Mouse (Mus musculus) hindbrain, embryonic 16.5 days (tissue): ENCODE results near the gene Hacl1. TPM values are rescaled to one million over a fixed set of nuclear protein-coding genes. Genes with fewer than 3 reads are reported as not detected.

Source experiments
- ATAC-seq: fragments of 200-750 bp; cut with Nextera tagmentation; 2 replicates; pipeline ENCODE4 v1.8.0; 2017; ENCODE audit warnings: moderate TSS enrichment, moderate library complexity
- H3K27ac ChIP-seq: fragments of 300-500 bp; sonication (generic); 2 replicates; pipeline ENCODE4 v1.5.1; 2014; ENCODE audit warnings: low read depth, mild to moderate bottlenecking, control low read depth, low read length, moderate library complexity
- H3K27me3 ChIP-seq: fragments of 300-500 bp; sonication (generic); replicated peaks from 2 replicates; pipeline ENCODE4 v1.6.1; 2014; ENCODE audit warnings: low read length; ENCODE audit not compliant: control insufficient read depth, insufficient read depth
- H3K36me3 ChIP-seq: fragments of 300-500 bp; sonication (generic); 2 replicates; pipeline ENCODE4 v1.6.1; 2014; ENCODE audit warnings: mild to moderate bottlenecking, low read length, moderate library complexity, mixed read lengths; ENCODE audit not compliant: control insufficient read depth, insufficient read depth
- H3K4me1 ChIP-seq: fragments of 300-500 bp; sonication (generic); 2 replicates; pipeline ENCODE4 v1.6.1; 2014; ENCODE audit warnings: low read depth, low read length; ENCODE audit not compliant: control insufficient read depth, insufficient read depth
- H3K4me2 ChIP-seq: fragments of 300-500 bp; sonication (generic); 2 replicates; pipeline ENCODE4 v1.6.1; 2014; ENCODE audit warnings: mild to moderate bottlenecking, low read length, control low read depth, moderate library complexity
- H3K4me3 ChIP-seq: fragments of 300-500 bp; sonication (generic); 2 replicates; pipeline ENCODE4 v1.5.1; 2014; ENCODE audit warnings: mild to moderate bottlenecking, low read length, control low read depth, moderate library complexity
- H3K9ac ChIP-seq: fragments of 300-500 bp; sonication (generic); 2 replicates; pipeline ENCODE4 v1.6.1; 2014; ENCODE audit warnings: low read depth, mild to moderate bottlenecking, control low read depth, low read length, moderate library complexity
- H3K9me3 ChIP-seq: fragments of 300-500 bp; sonication (generic); 2 replicates; pipeline ENCODE4 v1.6.1; 2014; ENCODE audit warnings: mild to moderate bottlenecking, low read length, moderate library complexity; ENCODE audit not compliant: control insufficient read depth
- WGBS: fragments of 180-500 bp; shearing (Covaris S2); extraction: QIAGEN DNeasy Blood & Tissue Kit; methylation state at CpG from one replicate; pipeline ENCODE4 v1.1.7; 2014; 5-methylcytosine and 5-hydroxymethylcytosine counted together
- polyA plus RNA-seq: library from polyadenylated mRNA; unstranded; fragments of >200 nt; fragmentation: Nextera tagmentation; extraction: Ambion mirVana; gene quantifications from 2 replicates; pipeline ENCODE4 v1.2.1, GENCODE M21; 2015

Hacl1 gene
- polyA plus RNA-seq: 10.2 and 11.5 TPM in 2 replicates

GRCm38 (mm10) chr14:31640890-31641505, at the start of gene Hacl1, which contains the start of gene Btd:
TSS of gene Hacl1 (minus strand) at chr14:31641286.
TSS of gene Btd (plus strand) at chr14:31641028.
- H3K4me1 ChIP-seq: peaks cover 11% of the 10 kb centered on the region
- peak within 1 kb of the TSS; percentile 60 for H3K4me3 ChIP-seq
- H3K9ac ChIP-seq: peak within 1 kb of the TSS; percentile 75
- H3K27me3 ChIP-seq: no peaks in the 10 kb centered on the region
- H3K27ac ChIP-seq: peak within 1 kb of the TSS; percentile 86
- ATAC-seq: peak; percentile 99
- 0% methylated on average over 30 of the region's 30 CpGs for WGBS
- no peaks in the 10 kb centered on the region for H3K36me3 ChIP-seq
- H3K4me2 ChIP-seq: peak within 1 kb of the TSS; percentile 97
- H3K9me3 ChIP-seq: no peaks in the 10 kb centered on the region

- no peaks in the 10 kb centered on the region for H3K36me3 ChIP-seq
- H3K4me3 ChIP-seq: no peak overlapping the region
- 83% methylated on average over 1 of the region's 1 CpGs for WGBS
- no peak overlapping the region for H3K4me2 ChIP-seq
- no peak overlapping the region for H3K27ac ChIP-seq
- no peak overlapping the region for H3K9ac ChIP-seq
- H3K27me3 ChIP-seq: no peaks in the 10 kb centered on the region
- ATAC-seq: no peak
- H3K9me3 ChIP-seq: no peaks in the 10 kb centered on the region
- no peaks in the 10 kb centered on the region for H3K4me1 ChIP-seq
Observed at GRCm38 (mm10) chr14:31686231-31686630, 45.1 kb upstream of the Hacl1 start.

GRCm38 (mm10) chr14:31685680-31686079, 44.6 kb upstream of the Hacl1 start:
- Histone ChIP-seq H3K27ac (no peak overlapping the region), H3K9ac (no peak overlapping the region), H3K4me3 (no peak overlapping the region), H3K36me3 (no peaks in the 10 kb centered on the region), H3K27me3 (no peaks in the 10 kb centered on the region), H3K4me1 (no peaks in the 10 kb centered on the region), H3K4me2 (no peak overlapping the region), H3K9me3 (no peaks in the 10 kb centered on the region)
- WGBS: 86% methylated on average over 10 of the region's 10 CpGs
- ATAC-seq: no peak

- WGBS: 69% methylated on average over 7 of the region's 7 CpGs
- Histone ChIP-seq H3K27me3 (no peaks in the 10 kb centered on the region), H3K4me3 (no peak overlapping the region), H3K4me2 (no peak overlapping the region), H3K9ac (no peak overlapping the region), H3K4me1 (no peaks in the 10 kb centered on the region), H3K36me3 (no peaks in the 10 kb centered on the region), H3K27ac (no peak overlapping the region), H3K9me3 (no peaks in the 10 kb centered on the region)
- no peak for ATAC-seq
Observed at GRCm38 (mm10) chr14:31684343-31685040, 43.4 kb upstream of the Hacl1 start.

GRCm38 (mm10) chr14:31683610-31684009, 42.5 kb upstream of the Hacl1 start:
- H3K27me3 ChIP-seq: no peaks in the 10 kb centered on the region
- H3K4me3 ChIP-seq: no peak overlapping the region
- no peak for ATAC-seq
- no peaks in the 10 kb centered on the region for H3K4me1 ChIP-seq
- no peak overlapping the region for H3K4me2 ChIP-seq
- H3K9me3 ChIP-seq: no peaks in the 10 kb centered on the region
- H3K36me3 ChIP-seq: no peaks in the 10 kb centered on the region
- no peak overlapping the region for H3K9ac ChIP-seq
- WGBS: 87% methylated on average over 2 of the region's 2 CpGs
- no peak overlapping the region for H3K27ac ChIP-seq

GRCm38 (mm10) chr14:31681931-31682555, 41.0 kb upstream of the Hacl1 start:
- H3K36me3 ChIP-seq: no peaks in the 10 kb centered on the region
- no peaks in the 10 kb centered on the region for H3K9me3 ChIP-seq
- ATAC-seq: no peak
- H3K4me1 ChIP-seq: no peaks in the 10 kb centered on the region
- no peak overlapping the region for H3K4me2 ChIP-seq
- 54% methylated on average over 5 of the region's 5 CpGs for WGBS
- no peak overlapping the region for H3K9ac ChIP-seq
- H3K27ac ChIP-seq: no peak overlapping the region
- no peak overlapping the region for H3K4me3 ChIP-seq
- no peaks in the 10 kb centered on the region for H3K27me3 ChIP-seq

GRCm38 (mm10) chr14:31681291-31681690, 40.2 kb upstream of the Hacl1 start:
- Histone ChIP-seq H3K27ac (no peak overlapping the region), H3K4me2 (no peak overlapping the region), H3K27me3 (no peaks in the 10 kb centered on the region), H3K9me3 (no peaks in the 10 kb centered on the region), H3K36me3 (no peaks in the 10 kb centered on the region), H3K4me1 (no peaks in the 10 kb centered on the region), H3K4me3 (no peak overlapping the region), H3K9ac (no peak overlapping the region)
- no peak for ATAC-seq
- 77% methylated on average over 9 of the region's 9 CpGs for WGBS

- no peaks in the 10 kb centered on the region for H3K9me3 ChIP-seq
- no peak overlapping the region for H3K9ac ChIP-seq
- ATAC-seq: no peak
- no peaks in the 10 kb centered on the region for H3K36me3 ChIP-seq
- 96% methylated on average over 3 of the region's 3 CpGs for WGBS
- H3K4me3 ChIP-seq: no peak overlapping the region
- H3K4me1 ChIP-seq: no peaks in the 10 kb centered on the region
- H3K4me2 ChIP-seq: no peak overlapping the region
- H3K27me3 ChIP-seq: no peaks in the 10 kb centered on the region
- no peak overlapping the region for H3K27ac ChIP-seq
Observed at GRCm38 (mm10) chr14:31680656-31681055, 39.6 kb upstream of the Hacl1 start.

- Histone ChIP-seq H3K9ac (no peak overlapping the region), H3K4me1 (peaks cover 10% of the 10 kb centered on the region), H3K27me3 (no peaks in the 10 kb centered on the region), H3K4me3 (no peak overlapping the region), H3K4me2 (no peak overlapping the region), H3K9me3 (no peaks in the 10 kb centered on the region), H3K36me3 (peaks cover 8% of the 10 kb centered on the region; the same call in 1 of the 2 replicates), H3K27ac (no peak overlapping the region)
- WGBS: 42% methylated on average over 10 of the region's 10 CpGs
- no peak for ATAC-seq
Observed at GRCm38 (mm10) chr14:31671635-31672320, 30.7 kb upstream of the Hacl1 start.
